Mouse (Mus musculus) T-cell, adult 2 months (primary cell): Measurements from ENCODE around the gene 9930021J03Rik.

Experiments
- DNase-seq: peaks from one replicate; pipeline ENCODE4 v3.0.0; 2022; ENCODE audit warnings: low spot score

9930021J03Rik gene

DNA sequence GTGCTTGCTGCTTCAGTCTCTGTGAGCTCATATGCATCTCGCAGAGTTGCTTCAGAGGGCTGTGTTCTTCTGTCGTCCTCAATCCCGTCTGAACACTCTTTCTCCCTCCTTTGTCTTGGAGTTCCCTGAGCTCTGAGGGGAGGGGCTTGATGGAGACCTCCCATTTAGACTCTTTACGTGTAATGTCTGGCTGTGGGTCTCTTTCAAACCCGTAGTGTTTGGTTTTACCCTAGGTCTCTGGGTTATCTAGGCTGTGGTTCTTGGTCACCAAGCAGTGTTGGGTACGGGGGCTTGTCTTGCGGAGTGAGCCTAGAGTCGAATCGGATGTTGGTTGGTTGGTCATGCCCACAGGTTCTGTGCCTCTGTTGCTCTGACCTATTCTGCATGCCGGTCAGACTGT lies 110.7 kb downstream of the 9930021J03Rik start:
- no peak for DNase-seq

DNA sequence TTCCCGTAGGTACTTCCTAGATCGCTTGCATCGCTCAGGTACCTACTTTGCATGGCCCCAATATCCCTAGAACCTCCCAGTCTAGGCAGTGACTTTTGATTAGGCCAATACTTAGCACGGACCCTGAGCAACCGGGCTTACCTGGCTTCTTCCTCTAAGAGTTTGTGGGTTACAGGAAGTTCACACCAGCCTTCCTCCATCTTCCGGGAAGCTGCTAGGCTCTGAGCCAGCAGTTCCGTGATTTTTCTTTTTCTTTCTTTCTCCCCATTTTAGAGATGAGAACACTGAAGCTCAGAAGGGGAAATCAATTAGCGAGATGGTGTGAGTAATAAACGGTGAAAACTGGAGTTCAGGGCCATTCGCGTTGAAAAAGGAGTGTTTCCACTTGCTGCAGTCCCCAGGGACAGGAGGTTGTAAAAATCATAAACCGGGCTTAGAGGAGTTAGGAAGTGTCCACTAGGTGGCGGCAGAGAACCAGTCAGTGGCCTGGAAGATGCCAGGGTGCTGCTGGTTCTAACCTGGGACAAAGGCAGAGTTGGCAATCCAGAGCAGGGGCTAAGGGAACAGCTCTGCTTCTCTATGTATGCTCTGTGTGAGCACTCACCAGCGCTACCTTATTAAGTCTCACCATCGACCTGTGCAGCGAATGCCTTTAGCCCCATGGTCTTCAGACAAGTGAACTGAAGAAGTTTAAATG lies 121.8 kb downstream of the 9930021J03Rik start:
- DNase-seq = peak; percentile 69

DNA sequence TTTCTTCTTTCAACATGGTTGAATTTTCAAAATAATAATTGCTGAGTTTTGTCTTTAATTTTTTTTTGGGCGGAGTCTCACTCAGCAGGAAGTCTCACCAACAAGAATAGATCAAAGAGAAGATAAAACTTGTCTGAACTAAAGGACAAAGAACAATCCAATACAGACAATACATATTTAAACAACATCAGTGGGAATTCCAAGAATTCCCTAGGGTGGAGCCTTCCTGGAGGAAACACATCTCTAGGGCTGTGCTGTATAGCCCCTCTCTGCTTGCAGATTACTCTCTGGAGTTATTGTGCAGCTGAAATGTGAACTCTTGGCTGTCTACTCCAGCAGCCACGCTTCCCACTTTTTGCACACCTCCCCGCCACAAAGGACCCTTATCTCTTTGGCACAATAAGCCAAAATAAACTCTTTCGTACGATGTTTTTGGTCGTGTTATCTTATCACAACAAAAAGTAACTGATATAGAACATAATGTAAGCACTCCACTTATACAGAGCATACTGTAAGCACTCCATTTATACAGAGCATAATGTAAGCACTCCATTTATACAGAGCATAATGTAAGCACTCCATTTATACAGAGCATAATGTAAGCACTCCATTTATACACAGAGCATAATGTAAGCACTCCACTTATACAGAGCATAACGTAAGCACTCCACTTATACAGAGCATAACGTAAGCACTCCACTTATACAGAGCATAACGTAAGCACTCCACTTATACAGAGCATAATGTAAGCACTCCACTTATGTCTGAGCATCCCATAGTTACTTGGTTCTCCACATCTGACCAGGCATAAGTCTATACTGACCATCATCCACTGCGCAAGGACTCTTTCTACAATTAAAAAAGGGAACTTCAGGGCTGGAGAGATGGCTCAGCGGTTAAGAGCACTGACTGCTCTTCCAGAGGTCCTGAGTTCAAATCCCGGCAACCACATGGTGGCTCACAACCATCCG lies 125.3 kb downstream of the 9930021J03Rik start:
- no peak for DNase-seq

DNA sequence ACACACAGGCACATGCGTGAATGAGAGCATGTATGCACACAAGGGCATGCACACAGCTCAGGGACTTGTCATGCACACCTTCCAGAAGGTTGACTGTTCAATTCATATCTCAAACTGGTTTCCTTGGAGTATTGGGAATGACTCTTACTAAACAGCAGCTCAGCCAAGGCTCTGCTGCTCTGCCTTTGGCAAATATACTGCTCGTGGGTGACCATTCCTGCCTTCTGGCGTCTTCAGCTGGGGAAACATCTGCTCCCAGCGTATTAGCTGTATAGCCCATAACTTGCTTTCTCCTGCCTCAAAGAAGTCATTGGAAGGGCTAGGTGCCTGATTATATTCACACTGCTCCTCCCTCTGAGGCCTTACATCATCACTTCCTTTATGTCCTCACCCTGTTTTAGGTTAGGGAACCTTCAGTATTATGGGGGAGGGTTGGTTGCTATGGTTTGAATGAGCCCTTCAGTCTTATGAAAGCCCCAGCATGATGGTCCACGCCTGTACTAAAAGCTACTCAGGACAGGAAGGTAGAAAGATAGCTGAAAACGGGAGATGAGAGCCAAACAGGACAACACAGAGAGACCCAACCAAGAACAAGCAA lies 127.5 kb downstream of the 9930021J03Rik start:
- no peak for DNase-seq

DNA sequence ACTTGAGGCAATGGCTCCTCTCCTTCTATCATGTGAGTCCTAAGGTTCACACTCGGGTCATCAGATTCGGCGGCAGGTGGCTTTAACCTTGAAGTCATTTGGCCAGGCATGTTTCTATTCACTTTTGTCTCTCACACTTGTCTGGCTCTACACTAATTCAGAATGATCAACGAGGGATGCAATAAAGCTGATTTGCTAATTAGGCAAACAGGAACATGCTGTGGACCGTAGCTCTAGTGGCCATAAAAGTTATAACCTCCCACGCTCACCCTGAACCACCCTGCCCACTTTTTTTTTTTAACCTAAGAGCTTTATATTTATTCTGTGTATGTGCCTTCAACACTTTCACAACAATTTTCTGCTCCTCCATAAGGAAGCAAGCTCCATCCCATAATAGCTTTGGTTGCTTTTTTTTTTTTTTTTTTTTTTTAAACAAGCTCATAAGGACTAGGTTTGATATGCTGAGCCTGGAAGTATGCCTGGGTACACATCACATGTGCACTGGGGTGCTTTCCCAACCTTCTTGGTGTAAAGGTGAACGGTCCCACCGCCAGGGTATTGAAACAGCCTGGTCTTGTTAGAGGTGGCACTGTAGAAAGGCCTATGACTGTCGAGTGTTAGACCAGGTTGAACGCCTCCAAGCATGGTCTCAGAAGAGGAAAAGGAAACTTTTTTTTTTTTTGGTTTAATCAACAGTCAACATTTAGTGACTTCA lies 129.2 kb downstream of the 9930021J03Rik start:
- no peak for DNase-seq

DNA sequence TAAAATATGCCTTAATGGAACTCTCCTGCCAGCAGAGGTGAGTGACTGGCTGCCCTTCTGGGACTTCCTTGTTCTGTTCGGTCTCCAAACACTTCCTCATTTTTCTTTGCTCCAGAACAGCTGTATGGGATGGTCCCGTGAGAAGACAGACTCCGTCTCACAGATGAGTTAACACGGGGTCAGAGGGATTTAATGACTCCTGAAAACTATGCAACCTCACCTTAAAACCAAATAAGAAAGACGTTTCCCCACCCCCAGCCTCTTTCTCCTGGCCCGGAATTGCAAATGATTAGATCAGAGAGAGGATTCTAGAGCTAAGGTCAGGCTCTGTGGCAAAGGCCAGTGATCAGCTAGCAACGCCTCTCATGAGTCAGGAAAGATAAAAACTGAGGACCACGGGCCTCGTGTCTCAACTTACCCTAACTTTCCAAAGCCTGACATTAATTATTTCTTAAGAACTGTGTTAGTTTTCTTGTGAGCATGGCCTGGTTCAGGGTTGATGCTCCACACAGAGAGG lies 130.2 kb downstream of the 9930021J03Rik start:
- DNase-seq = no peak

DNA sequence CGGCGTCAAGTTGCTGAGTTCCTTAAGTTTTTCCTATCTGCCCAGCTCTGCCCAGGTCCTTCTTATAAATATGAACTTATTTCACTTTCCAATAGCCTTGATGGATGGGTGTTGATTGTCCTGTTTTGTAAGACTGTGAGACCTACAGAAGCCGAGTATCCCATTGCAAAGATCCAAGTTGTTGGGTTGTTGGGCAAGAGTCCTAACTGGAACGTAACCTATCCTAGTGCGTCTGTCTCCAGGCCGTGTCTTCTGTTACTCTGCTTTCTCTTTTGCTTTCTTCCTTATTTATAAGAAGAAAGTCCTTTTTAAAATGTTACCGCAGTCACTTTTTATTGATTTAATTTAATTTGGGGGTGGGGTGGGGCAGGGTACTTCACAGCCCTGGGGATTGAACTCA lies 130.8 kb downstream of the 9930021J03Rik start:
- no peak for DNase-seq

DNA sequence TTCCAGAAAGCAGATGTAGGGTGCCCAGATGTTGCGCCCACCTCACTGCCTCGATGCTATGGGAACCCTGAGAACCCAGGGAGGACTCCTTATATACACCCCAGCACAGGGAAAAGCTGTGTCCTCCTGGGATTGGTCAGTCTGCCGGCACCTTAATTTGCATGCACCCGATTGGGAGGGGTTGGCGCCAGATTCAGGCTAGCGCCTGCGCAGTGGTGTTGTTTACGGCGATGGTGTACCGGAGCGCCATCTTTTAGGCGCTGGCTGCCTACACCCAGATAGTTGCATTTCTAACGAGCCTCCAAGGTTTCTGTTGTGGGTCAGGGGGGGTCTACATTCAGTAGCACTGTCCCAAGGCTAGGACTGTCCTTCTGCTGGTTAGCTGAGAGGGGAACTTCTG lies 133.1 kb downstream of the 9930021J03Rik start:
- DNase-seq = no peak

DNA sequence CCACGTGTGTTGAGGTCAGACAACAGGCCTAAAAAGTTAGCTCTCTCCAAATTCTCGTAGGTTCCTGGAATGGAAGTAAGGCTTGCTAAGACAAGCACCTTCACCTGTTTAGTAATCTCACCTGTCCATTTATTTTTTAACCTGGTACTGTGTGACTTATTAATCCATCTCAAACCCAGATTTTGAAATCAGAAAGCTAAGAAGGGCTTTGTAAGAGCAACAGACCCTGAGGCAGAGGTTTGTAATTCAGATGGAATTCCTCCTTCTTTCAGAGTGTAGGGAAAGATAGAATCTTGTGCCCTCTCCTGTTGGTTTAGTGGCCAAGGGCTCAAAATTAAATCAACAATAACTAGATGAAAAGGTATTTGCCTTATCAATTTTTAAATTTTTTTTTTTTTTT lies 134.6 kb downstream of the 9930021J03Rik start:
- DNase-seq = no peak

DNA sequence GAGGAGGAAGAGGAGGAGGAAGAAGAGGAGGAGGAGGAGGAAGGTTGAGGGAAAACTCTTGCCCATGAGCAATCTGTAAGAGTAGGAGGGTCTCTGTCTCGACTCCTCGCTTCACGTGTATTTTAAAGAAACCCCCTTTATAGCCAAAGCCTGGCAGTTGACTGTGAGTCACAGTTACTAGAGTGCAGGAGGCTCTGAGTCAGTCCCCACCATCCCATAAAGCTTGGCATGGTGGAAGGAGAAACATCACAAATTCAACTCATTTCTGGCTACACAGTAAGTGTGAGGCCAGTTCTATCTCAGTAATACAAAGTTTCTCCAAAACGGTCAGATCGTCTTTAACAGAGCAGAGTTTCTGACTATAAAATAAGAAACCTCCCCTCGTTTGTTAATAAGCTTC lies 135.5 kb downstream of the 9930021J03Rik start:
- no peak for DNase-seq

DNA sequence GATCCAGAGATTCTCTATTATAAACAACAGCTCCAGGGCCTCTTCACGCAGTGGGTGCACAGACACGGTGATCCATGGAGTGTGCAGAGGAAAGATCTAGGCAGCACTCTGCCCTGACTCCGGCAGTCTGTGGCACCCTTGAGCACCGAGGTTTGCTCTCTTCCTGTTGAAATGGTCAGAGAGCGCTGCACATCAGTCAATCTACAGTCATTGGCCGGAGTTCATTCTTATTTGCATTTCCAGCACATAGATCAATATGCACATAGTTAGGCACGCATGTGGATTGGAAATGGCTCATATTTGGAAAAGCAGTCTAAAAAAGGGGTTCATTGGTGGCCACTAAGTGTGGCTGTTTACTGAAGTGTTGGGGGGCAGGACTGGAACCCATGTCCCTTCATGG lies 137.7 kb downstream of the 9930021J03Rik start:
- DNase-seq = no peak

DNA sequence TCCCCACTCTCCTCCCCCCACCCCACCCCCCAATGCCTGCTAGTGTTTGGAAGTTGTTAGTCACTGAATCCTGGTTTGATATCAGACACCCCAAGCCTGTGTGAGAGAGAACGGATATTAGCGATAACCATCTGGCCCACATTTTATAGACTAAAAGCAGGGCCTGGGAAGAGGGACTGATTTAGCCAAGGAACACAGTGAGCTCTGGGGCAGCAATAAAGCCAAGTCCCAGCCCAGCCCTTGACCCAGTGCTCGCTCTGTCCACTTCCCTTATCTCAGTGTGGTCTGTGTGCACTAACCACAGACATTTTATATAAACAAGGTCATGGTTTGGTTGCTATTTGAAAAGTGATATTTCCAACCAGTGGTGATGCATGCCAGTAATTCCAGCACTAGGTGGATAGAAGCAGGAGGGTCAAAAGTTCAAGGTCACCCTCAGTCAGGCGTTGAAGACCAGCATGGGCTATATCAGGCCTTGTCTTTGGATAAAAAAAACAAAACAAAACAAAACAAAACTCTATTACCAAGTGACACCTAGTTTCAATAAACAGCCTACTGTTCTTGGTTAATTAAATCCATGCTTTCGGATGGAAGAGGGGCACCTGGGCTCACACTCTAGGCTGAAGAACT lies 138.7 kb downstream of the 9930021J03Rik start:
- no peak for DNase-seq

DNA sequence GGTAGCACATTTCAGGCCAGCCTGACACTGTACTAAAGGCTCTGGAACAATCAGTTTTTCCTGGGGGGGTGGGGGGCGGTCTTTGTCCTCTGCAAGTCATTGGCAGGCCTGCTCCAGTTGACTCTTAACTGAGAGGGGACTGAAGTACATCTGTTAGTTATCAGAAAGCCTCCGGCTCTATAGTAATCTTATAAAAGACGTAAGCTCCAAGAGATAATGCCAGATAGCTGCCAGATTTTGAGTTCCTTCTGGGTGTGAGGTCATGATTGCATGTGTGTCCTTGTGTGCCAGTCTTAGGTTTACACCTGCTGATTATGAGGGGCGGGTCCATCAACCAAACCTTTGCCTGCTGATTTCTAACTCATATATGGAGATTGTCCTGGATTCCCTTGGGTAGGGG lies 139.6 kb downstream of the 9930021J03Rik start:
- no peak for DNase-seq

DNA sequence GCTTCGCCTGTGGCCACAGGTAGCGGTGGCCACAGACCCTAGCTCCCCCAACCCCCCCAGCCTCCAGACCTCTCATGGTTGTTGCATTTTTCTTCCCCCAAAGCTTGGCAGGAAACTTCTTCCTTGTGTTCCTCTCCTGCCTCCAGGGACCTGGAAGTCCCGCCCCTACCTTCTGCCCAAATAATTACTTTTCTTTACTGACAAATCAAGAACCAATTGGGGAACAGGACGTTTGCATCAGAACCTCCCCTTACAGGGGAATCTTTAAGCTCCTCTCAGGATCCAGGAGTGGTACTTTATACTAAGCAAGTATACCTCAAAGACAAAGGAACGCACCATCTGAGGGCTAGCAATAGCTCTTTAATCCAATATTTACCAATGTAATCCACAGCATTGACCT lies 140.9 kb downstream of the 9930021J03Rik start:
- DNase-seq = no peak
